Mouse (Mus musculus) bone marrow, adult 2 months (tissue): ENCODE measurements around the gene Dlgap1.

Experiments used
- CTCF ChIP-seq: fragments of 200-500 bp; IDR thresholded peaks from 2 replicates; pipeline ENCODE4 v1.5.1; 2011; ENCODE audit warnings: low read length, control low read depth; ENCODE audit not compliant: control insufficient read depth, insufficient read depth
- POLR2A ChIP-seq: fragments of 200-500 bp; IDR thresholded peaks from 2 replicates; pipeline ENCODE4 v1.6.1; 2011; ENCODE audit warnings: low read depth, mild to moderate bottlenecking, control low read depth, low read length, borderline replicate concordance; ENCODE audit not compliant: control insufficient read depth

- TF ChIP-seq POLR2A (no peak), CTCF (no peak)
Measured at GRCm38 (mm10) chr17:70263156-70263555, 294.3 kb downstream of the Dlgap1 start.
